Mouse (Mus musculus): ENCODE results near the gene Wdr83os. TPM values are rescaled to one million over a fixed set of nuclear protein-coding genes. Genes with fewer than 3 reads are reported as not detected.
"Not testable (repeated sequence)": the region's sequence is repeated elsewhere in the genome, so short reads cannot be mapped to it uniquely, and the experiment has no call there.

Gene Wdr83os
- total RNA-seq, 2 experiments from 2014 or later, result 48.5 to 51.6 TPM

DNA sequence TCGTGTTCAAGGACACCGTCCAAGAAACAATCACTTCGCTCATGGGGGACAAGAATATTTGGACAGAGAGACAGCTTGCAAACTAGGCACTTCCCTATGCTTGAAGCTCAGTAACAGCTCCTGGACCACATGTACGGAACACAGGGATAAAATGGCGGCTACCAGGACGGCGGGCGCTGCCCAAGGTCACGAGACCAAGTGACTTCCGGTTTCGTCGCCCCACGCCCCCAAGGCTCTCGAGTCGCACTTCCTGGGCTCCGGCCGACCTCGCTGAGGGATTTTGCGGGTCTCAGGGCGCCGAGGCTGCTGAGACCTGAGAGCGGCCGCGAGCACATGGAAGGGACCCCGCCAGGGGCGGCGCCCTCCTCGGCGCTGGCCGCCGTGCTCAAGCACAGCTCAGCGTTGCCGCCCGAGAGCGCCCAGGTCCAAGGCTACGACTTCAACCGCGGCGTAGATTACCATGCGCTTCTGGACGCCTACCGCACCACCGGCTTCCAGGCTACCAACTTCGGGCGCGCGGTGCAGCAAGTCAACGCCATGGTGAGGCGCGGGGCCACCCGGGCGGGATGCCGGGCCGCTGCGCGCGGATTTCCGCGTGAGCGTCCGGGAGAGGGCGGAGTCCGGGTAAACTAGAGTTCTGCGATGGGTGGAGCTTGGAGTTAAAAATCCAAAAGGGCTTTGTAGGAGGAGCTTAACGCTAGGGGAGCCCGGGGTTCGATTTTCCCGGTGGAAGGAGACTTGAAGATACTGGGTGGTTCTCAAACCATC, 8.8 kb upstream of the Wdr83os start, which contains the start of gene Dhps:
TSS of gene Dhps (plus strand) at position 244 of the 768 bp plus-strand sequence.
- intact Hi-C loops (cut with DNase I), result no loop called here
- DNase-seq, result peak; percentile 93 to 94

DNA sequence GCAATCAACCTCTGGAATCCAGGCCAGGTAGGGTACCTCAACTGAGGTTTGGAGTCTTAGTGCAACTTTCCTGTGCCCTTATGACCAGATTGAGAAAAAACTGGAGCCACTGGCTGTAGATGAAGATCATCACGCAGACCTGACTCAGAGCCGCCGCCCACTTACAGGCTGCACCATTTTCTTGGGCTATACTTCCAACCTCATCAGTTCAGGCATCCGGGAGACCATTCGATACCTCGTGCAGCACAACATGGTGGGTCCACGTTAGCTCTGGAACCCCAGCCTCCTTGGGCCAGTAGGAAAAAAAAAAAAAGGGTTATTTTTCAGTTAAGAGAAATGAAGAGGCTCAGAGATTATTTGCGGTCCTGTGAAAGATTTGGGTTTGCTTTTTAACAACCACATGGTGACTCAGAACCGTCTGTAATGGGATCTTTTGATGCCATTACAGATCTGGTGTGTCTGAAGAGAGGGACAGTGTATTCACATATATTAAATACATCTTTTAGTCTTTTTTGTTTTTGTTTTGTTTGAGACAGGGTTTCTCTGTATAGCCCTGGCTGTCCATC, 8.1 kb upstream of the Wdr83os start:
- intact Hi-C loops (cut with DNase I), result no loop called here
- no peak for DNase-seq

DNA sequence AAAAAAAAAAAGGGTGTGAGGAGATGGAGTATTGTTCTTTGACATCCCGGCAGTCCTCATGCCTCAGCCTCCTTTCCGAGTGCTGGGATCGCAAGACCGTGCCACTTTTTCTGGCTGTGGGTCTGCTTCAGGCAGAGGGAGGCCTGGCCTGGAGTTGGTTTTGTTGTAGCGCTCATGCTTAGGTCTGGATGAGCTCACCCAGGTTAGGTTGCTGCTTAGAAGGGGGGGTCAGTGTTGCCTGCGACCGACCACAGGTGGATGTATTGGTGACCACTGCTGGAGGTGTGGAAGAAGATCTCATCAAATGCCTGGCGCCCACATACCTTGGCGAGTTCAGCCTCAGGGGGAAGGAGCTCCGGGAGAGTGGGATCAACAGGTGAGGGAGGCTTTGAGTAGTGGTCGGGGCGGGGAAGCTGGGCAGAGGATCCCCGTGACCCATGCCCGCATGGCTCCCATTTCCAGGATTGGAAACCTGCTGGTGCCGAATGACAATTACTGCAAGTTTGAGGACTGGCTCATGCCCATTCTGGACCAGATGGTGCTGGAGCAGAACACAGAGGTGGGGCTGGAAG, 7.4 kb upstream of the Wdr83os start:
- no peak for DNase-seq
- intact Hi-C loops (cut with DNase I), result no loop called here

DNA sequence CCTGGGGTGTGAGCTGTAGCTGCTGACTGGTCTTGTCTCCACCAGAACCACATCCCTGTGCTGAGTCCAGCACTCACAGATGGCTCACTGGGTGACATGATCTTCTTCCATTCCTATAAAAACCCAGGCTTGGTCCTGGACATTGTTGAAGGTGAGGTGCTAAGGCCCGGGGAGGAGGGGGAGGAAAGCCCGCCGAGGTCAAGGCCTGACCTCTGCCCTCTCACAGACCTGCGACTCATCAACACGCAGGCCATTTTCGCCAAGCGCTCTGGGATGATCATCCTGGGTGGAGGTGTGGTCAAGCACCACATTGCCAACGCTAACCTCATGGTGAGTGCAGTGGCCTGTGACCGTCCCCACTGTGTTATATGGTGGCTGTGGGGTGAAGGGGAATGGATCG, 6.4 kb upstream of the Wdr83os start:
- intact Hi-C loops (cut with DNase I), result no loop called here
- no peak for DNase-seq

DNA sequence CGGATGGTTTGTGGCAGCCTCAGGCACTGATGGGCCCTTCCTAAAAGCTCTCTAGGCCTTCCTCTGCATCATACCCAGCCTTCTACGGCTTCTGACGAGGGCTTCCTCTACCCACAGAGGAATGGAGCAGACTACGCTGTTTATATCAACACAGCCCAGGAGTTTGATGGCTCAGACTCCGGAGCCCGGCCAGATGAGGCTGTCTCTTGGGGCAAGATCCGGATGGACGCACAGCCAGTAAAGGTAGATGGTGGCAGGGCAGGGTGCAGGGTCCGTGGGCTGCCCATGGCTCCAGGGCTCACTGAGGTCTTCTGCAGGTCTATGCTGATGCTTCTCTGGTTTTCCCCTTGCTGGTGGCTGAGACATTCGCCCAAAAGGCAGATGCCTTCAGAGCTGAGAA, 5.9 kb upstream of the Wdr83os start:
- intact Hi-C loops (cut with DNase I), result loop anchor here (5.0 kb wide), 1 partner anchor 198 kb away; no protein-coding TSS in a partner anchor
- no peak for DNase-seq

DNA sequence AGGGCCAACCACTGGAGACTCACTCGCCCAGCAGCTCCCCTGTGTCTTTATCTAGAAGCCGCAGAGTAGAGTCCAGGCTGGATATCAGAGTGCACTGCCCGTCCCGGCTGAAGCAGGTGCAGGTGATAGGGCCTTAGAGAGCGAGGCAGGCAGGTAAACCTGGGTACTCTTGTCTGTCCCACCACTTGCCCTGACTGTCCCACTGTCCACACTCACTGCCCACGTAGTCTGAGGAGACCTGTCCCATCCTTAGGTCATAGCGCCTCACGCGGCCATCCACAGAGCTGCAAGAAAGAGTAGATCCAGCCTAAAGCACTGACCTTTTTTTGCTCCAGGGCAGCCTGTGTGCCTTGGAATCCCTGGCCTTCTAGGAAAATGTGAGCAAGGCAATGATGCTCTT, 4.5 kb upstream of the Wdr83os start:
- intact Hi-C loops (cut with DNase I), result loop anchor here (5.0 kb wide), 1 partner anchor 196 kb away; no protein-coding TSS in a partner anchor
- DNase-seq, result peak; percentile 46 to 65

DNA sequence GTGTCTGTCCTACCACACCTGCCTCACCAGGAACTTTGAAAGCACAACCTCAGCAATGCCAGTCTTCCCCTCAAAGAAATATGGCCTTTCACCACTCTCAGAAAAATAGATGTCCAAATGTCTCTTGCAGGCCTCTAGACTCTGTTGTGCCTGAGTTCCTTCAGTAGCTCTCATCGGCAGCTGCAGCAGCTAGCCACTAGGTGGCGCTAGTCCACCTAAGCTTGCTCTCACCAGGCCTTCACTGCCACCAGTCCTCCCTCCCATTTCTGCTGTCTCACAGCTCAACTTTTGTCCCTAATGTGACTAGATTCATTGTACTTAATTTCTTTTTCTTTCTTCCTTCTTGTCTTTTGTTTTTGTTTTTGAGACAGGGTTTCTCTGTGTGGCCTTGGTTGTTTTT, 3.5 kb upstream of the Wdr83os start:
- peak; percentile 83 to 89 for DNase-seq
- intact Hi-C loops (cut with DNase I), result loop anchor here (1.0 to 5.0 kb wide), 2 partner anchors 94 to 195 kb away; no protein-coding TSS in a partner anchor

DNA sequence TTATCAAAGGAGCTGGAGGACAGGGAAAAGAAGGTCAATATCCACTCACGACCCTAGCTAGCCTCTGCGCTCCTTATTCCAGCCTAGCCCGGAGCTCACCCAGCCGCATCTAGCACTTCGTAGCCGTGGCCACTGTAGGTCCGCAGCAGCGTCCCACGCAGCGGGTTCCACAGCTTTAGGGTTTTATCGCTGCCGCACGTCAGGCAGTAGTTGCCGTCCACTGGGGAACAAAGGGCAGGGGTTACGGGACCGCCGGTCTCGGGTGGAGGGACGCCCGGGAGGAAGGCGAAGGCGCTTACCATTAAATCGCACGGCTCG, 367 bp upstream of the Wdr83os start:
- no peak for DNase-seq
- intact Hi-C loops (cut with DNase I), result loop anchor here (5.0 kb wide), 2 partner anchors 217 to 327 kb away; partner anchors contain the start of genes Orc6 and Vps35

DNA sequence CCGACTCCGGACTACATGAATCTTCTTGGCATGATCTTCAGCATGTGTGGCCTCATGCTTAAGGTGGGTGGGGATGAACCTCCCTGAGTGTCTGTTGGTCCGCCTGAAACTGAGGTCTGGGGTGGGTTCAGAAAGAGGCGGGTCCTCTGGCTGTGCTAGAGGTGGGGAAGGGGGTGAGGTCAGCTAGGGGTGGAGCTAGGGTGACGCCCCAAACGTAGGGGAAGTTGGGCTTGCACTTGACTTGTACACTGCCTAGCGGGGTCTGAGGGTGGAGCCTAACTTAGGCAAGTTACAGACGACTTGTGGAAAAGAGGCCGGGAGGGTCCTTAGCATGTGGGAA, 646 bp downstream of the Wdr83os start, which contains the start of gene Wdr83:
TSS of gene Wdr83 (minus strand) at position 91 of the 340 bp plus-strand sequence.
- DNase-seq, result peak in 1 of 2 experiments; percentile 44
- intact Hi-C loops (cut with DNase I), result loop anchor here (5.0 kb wide), 2 partner anchors 216 to 326 kb away; partner anchors contain the start of genes Orc6 and Vps35

DNA sequence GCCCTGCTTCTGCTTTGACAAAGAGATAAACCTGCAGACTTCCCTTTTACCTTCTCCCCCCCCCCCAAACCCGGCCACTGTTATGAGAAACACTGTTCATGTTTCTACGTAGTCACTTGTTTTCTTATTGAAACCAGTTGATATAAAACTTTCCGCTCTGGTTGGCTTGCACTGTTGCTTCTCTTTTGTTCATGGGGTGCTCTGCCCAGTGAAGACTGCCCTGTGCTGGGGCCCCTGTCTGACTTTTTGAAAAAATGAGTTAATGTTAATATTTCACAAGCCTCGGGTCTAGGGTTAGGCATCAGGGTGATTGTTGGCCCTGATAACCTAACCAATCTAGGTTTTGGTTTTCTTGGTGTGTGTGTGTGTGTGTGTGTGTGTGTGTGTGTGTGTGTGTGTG, 1.6 kb downstream of the Wdr83os start:
- not testable (repeated sequence) for DNase-seq
- intact Hi-C loops (cut with DNase I), result loop anchor here (5.0 kb wide), 2 partner anchors 215 to 325 kb away; partner anchors contain the start of genes Orc6 and Vps35

DNA sequence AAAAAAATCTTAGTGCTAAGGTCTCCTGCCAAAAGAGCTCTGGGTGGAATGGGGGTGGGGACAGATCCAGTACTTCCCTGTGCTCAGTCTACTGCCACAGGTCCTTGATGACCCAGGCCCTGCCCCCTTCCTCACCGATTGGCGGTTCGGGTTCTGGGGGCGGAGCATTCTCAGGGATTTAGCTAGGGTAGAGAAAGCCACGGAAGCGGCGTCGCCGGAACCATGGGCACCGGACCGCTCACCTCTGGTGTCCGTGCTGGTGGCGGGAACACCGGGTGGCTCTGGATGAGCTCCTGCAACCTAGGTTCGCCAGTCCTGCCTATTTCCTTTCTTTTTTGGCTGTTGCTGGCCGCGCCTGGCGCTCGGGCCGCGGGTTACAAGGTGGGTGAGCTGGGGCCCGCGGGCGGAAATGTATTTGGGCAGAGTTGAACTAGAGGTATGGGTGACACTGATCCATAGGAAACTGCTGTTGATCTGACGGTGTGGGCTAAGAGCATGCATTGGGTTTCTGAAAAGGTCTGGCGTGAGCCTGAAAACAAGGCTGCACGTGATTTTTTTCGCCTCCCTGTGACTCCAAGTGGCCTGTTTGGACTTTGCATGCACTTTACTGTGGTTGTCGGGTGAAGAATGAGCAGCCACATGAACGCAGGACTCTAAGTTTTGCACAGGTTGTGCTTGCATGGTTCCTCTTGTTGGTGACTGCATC, 2.7 kb downstream of the Wdr83os start, which contains the start of gene Man2b1:
TSS of gene Man2b1 (plus strand) at position 163 of the 706 bp plus-strand sequence.
- DNase-seq, result peak; percentile 92 to 93
- intact Hi-C loops (cut with DNase I), result loop anchor here (5.0 kb wide), 2 partner anchors 214 to 324 kb away; partner anchors contain the start of genes Orc6 and Vps35

DNA sequence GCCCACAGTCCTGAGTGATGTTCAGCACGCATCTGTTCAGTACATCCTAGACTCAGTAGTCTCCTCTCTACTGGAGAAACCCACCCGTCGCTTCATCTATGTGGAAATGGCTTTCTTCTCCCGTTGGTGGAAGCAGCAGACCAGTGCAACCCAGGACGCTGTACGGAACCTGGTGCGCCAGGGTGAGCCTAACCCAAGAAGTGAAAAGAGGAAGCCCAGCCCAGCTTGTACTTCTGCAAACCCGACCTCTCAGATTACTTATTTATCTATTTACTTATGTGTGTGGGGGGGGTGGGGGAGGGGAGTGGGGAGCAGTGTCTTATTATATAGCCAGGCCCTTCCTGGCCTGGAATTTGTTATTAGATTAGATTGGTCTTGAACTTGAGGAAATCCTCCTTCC, 4.1 kb downstream of the Wdr83os start:
- intact Hi-C loops (cut with DNase I), result loop anchor here (5.0 kb wide), 2 partner anchors 213 to 323 kb away; partner anchors contain the start of genes Orc6 and Vps35
- no peak for DNase-seq

DNA sequence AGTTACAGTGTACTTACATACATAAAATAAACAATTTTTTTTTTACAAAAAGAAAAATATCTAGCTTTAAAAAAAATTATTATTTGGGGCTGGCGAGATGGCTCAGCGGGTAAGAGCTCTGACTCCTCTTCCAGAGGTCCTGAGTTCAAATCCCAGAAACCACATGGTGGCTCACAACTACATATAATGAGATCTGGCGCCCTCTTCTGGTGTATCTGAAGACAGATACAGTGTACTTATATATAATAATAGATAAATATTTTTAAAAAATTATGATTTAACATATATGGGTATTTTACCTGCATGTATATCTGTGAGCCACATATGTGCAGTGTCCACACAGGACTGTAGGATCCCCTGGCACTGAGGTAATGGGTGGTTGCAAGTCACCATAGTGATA, 5.7 kb downstream of the Wdr83os start:
- DNase-seq, result no peak
- intact Hi-C loops (cut with DNase I), result no loop called here

DNA sequence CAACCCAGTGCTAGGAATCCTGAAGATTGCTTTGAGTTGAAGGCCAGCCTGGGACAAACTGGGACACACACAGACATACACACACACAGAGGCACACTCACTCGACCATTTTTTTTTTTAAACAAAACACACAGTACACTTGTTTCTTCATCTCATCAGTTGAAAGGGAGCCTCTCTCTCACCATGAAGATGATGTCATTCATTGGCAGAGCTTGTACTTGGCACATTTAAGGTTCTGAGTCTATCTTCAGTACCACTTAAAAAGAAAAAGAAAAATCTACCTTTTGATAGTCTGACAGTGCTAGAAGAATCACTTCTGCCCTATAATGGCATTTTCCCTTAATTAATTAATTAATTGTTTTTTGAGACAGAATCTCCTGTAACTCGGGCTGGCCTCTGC, 8.2 kb downstream of the Wdr83os start:
- intact Hi-C loops (cut with DNase I), result no loop called here
- no peak for DNase-seq

DNA sequence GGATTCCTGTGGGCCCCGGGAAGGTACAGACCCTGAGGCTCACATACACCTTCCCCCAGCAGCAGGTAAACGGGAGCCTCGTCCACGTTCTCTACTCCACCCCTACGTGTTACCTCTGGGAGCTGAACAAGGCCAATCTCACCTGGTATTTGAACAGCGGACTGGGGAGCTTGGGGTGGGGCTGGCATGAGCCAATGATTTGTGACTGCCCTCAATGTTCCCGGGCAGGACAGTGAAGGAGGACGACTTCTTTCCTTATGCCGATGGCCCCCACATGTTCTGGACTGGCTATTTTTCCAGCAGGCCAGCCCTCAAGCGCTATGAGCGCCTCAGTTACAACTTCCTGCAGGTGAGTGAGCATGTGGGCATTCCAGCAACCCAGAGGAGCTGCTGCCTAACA, 10.3 kb downstream of the Wdr83os start:
- intact Hi-C loops (cut with DNase I), result no loop called here
- no peak for DNase-seq

DNA sequence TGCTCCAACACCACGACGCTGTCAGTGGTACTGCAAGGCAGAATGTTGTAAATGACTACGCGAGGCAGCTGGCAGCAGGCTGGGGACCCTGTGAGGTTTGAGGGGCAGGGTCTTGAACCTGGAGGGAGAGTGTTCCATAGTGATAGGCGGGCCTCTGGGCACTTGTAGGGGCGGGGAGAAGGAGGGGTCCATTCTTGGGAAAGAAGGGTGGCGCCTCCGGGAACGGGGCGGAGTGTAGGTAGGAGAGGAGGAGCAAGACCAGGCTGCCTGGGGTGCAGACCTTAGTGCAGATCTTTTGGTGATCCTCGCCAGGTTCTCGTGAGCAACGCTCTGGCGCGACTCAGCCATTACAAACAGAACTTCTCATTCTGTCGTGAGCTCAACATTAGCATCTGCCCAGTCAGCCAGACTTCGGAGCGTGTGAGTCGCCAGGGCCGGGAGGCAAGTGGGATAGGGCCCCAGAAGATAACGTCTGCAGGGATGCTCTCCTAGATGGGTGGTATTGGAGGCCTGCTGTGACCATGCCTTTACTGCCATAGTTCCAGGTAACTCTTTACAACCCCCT, 11.1 kb downstream of the Wdr83os start:
- DNase-seq, result no peak
- intact Hi-C loops (cut with DNase I), result no loop called here

DNA sequence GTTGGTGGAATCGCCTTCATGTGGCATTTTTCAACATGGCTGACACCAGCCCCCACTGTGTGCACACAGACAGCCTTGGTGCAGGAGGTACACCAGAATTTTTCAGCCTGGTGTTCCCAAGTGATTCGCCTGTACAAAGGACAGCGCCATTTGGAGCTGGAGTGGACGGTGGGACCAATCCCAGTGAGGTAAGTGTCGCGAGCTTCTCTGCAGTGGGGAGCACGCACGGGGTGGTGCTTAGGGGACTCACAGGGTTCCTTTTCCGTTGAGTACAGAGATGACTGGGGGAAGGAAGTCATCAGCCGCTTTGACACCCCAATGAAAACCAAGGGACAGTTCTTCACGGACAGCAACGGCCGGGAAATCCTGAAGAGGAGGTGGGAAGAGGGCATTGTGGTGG, 14.5 kb downstream of the Wdr83os start:
- no peak for DNase-seq
- intact Hi-C loops (cut with DNase I), result no loop called here

DNA sequence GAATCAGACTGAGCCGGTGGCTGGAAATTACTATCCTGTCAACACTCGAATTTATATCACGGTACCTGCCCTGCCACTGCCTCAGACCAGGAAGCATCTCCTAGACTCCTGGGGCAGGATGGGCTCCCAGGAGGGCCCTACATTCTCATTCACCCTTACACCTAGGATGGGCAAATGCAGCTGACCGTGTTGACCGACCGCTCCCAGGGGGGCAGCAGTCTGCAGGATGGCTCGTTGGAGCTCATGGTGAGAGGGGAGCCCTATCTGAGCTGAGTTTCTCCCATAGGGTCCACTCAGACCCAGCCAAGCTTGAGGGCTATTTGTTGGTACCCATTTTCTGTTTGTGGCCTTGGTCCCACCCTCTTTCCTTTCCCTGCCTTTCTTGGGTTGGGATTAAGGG, 15.0 kb downstream of the Wdr83os start:
- intact Hi-C loops (cut with DNase I), result no loop called here

DNA sequence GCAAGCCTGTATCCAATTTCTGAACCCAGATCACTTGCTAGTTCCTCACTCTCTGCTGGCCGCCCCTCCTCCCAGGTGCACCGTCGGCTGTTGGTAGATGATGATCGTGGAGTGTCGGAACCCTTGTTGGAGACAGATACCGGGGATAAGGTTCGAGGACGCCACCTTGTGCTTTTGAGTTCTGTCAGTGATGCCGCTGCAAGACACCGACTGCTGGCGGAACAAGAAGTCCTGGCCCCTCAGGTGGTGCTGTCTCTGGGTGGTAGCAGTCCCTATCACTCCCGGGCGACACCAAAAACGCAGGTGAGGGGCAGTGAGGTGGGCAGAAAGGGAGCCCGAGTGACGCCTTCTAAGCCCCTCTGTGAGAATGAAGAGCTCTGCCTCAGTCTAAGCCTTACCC, 15.7 kb downstream of the Wdr83os start:
- intact Hi-C loops (cut with DNase I), result no loop called here
- no peak for DNase-seq

More for the DNA sequence above, 15.0 kb downstream of the Wdr83os start:
- DNase-seq, result no peak

DNA sequence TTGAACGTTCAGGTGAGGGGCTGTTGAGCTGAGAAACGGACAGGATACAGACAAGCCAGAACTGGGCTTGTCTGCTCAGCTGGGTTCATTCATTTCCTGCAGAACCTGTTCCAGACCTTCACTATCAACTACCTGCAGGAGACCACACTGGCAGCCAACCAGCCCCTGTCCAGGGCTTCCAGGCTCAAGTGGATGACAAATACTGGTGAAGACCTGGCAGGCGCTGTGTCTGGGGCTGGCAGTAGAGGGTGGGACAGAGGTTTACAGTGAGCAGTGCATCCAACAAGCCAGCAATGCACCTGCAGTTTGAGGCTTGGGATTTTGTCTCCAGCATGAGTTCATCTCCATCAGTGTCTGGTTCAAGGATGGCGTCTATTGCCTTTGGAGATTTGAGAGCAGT, 16.3 kb downstream of the Wdr83os start:
- intact Hi-C loops (cut with DNase I), result no loop called here
- no peak for DNase-seq
